Mouse (Mus musculus) left cerebral cortex, adult 2 months (tissue): ENCODE measurements around the gene Deaf1. TPM values are rescaled to one million over a fixed set of nuclear protein-coding genes. Genes with fewer than 3 reads are reported as not detected.

Experiments
- DNase-seq, 2 experiments: peaks; one replicate each; pipeline ENCODE4 v3.0.0; 2021 to 2022; ENCODE audit warnings: low spot score in 2 of 2, mixed read lengths in 1 of 2; ENCODE audit errors: extremely low spot score in 1 of 2
- H3K27ac ChIP-seq: fragments of 200-600 bp; 2 replicates; pipeline ENCODE4 v1.8.1; 2022
- H3K4me3 ChIP-seq: fragments of 200-600 bp; 2 replicates; pipeline ENCODE4 v1.8.1; 2022
- CTCF ChIP-seq: fragments of 200-600 bp; IDR thresholded peaks from 2 replicates; pipeline ENCODE4 v1.8.1; 2022; ENCODE audit warnings: antibody characterized with exemption, mild to moderate bottlenecking, moderate library complexity
- intact Hi-C: fragments of 180-260 bp; cut with DNase I; formaldehyde crosslinking; loops from one replicate; pipeline ENCODE4 v1.15.1; 2025
- long read RNA-seq, 2 experiments: library from polyadenylated mRNA; stranded (forward); transcript quantifications; one replicate each; pipeline ENCODE4 v2.0.0; 2021; ENCODE audit warnings: borderline mapping rate in 2 of 2
- total RNA-seq, 2 experiments: library from RNA; stranded (reverse); gene quantifications; 2 replicates each; pipeline ENCODE4 v1.2.3; 2021

Gene Deaf1
- total RNA-seq = 10 to 100 TPM; 63.1 to 63.8 TPM
- long read RNA-seq, experiment 1, transcript Deaf1-201 (12 exons, 2,135 nt) = major isoform, 53 of 93 reads
- long read RNA-seq, experiment 1, partial matches to known transcripts = 6 of 93 reads
- long read RNA-seq, experiment 1, other reads (novel, unspliced or antisense) = 34 of 93 reads
- long read RNA-seq, experiment 2, transcript Deaf1-201 (12 exons, 2,135 nt) = major isoform, 53 of 77 reads
- long read RNA-seq, experiment 2, partial matches to known transcripts = 0 of 77 reads
- long read RNA-seq, experiment 2, other reads (novel, unspliced or antisense) = 24 of 77 reads

DNA sequence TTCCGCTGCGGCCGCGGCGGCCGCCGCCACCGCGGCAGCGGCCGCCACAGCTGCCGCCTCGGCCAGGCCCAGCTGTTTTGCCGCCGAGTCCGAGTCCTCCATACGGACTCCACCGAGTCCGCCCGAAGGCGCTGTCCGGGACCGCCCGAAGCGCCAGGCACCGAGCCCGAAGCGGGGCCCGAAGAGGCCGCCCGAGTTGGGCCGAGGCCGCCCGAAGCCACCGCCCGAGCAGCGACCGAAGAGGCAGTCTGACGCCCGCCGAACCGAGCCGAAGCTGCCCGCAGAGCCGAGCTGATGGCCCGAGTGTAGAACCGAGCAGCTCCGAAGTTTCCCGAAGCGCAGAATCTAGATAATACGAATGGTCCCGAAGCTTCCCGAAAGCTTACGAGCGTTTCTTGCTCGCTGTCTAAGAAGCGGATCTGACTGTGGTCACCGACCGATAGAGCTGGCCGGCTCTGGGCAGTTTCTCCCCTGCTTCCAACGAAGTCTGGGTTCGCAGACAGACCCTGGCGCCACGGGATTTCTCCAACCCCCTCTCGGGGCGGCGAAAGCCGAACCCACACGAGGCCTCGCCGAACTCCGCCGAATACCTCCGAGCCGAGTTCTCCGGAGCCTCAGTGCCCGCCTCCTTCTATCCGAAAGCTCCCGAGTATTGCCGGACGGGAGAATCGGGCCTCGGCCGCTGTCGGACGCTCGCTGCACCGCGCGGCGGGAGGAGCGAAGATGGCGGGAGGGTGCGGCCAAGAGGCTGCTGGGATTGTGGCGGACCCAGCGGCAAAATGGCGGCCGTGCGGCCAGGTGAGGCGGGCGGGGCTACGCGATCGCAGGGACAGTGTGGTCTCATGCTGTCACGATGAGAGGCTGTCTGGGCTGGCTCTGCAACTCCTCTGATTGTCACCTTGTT, at the start of gene Deaf1, which contains the start of gene Tmem80:
Gene Deaf1, minus strand, starts transcription at position 222 of the 904 bp plus-strand sequence.
Gene Tmem80, plus strand, starts transcription at position 271 of the 904 bp plus-strand sequence.
- DNase-seq = peak; percentile 99 to 100
- intact Hi-C loops = loop anchor here (5.0 kb wide), 1 partner anchor 65 kb away; the partner anchor contains the start of gene Taldo1
- TF ChIP-seq CTCF = no peak
- Histone ChIP-seq H3K27ac (peak within 1 kb of the TSS; percentile 100), H3K4me3 (peak within 1 kb of the TSS; percentile 55)

DNA sequence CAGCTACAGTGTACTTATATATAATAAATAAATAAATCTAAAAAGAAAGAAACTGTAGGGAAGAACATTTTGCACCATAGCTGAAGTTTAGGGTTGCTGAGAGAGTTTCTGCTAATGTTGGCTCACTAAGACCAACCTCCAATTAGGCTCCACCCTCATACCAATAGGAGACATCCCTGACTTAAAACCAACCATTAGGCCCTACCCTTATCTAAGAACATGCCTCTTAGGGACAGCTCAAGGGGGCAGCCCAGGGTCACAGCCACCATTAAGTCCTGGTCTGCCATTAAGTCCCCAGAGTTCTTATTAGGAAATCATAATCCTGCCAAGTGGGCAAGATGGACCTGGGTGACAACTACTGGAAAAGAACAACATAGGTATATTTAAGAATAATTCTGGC, 46.9 kb upstream of the Deaf1 start:
- TF ChIP-seq CTCF = no peak
- DNase-seq = no peak
- intact Hi-C loops = no loop called here
- Histone ChIP-seq H3K4me3 (no peak overlapping the region), H3K27ac (no peak overlapping the region)

DNA sequence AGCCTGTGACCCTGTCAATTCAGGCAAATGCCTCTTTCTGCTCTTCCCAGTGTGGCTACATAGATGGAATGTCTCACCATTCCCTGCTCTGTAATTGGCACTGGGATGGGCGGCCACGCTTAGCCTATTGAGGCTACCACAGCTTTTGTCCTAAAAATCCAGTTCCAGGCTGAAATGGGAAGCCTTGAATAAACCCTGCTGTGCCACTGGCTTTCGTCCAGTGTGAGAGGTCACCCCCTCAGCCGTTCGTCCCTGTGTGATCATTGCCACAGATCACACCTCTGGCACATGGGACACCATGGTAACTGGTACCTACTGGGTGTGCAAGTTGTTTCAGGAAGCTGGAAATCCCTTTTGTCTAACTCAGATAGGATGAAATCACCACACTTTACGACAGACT, 46.1 kb upstream of the Deaf1 start:
- TF ChIP-seq CTCF = no peak
- H3K4me3 ChIP-seq = no peak overlapping the region
- intact Hi-C loops = no loop called here
- H3K27ac ChIP-seq = no peak overlapping the region
- no peak for DNase-seq

DNA sequence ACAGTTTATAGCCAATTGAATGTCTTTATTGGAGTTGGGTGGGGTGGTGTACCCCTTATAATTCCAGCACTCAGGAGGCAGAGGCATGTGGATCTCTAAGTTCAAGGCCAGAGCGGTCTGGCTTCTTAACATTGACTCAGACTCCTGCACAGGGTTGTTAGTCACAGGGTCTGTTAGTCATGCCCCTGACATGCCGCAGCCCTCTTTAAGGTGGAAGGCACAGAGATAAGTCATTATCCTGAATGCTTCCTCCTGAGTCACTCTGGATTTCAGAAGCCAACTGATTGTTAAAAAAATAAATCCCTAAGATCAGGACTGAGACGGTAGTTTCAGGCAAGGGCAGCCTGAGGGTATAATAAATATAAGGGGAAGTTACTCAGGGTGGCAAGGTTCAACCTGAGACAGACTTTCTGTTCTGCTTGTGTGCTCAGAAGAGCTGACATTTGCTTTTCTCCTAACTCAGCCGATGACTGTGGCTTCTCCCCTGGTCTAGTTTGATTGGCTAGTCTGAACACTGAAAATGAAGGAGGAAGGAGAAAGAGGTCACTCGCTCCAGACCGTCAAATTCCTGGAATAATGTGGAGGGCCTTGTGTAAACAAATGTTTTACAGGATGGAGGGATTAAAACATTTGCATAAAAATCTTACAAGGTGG, 44.6 kb upstream of the Deaf1 start:
- Histone ChIP-seq H3K27ac (no peak overlapping the region), H3K4me3 (no peak overlapping the region)
- TF ChIP-seq CTCF = no peak
- no peak for DNase-seq
- intact Hi-C loops = no loop called here

DNA sequence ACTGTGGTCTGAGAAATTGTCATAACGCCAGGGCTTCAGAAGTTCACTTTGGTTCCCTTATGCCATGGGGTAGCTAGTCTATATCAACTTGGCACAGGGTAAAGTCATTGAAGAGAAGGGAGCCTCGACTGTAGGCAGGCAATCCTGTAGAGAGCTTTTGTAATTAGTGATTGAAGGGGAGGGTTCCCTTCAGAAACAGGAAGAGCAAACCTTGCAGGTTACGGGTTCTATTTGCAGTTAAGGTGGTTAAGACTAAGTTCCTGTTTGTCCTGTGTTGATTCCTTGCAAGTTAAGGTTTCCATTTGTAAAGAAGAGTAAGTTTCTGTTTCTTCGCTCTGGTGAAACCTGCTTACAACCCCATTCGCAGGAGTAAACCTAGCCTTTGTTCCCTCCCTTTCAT, 42.4 kb upstream of the Deaf1 start:
- no peak overlapping the region for H3K4me3 ChIP-seq
- intact Hi-C loops = no loop called here
- DNase-seq = no peak
- no peak overlapping the region for H3K27ac ChIP-seq
- TF ChIP-seq CTCF = no peak

DNA sequence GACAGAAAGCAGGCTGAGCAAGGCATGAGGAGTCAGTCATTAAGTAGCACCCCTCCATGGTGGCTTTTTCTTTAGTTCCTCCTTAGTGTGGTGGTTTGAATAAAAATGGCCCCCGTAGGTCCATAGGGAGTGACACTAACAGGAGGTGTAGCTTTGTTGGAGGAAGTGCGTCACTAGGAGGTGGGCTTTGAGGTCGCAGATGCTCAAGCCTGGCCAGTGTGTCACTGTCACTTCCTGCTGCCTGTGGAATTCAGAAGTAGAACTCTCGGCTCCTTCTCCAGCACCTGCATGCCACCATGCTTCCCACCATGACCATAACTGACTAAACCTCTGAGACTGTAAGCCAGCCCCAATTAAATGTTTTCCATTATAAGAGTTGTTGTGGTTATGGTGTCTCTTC, 39.9 kb upstream of the Deaf1 start:
- no peak for TF ChIP-seq CTCF
- no peak overlapping the region for H3K27ac ChIP-seq
- DNase-seq = no peak
- intact Hi-C loops = no loop called here
- no peak overlapping the region for H3K4me3 ChIP-seq

DNA sequence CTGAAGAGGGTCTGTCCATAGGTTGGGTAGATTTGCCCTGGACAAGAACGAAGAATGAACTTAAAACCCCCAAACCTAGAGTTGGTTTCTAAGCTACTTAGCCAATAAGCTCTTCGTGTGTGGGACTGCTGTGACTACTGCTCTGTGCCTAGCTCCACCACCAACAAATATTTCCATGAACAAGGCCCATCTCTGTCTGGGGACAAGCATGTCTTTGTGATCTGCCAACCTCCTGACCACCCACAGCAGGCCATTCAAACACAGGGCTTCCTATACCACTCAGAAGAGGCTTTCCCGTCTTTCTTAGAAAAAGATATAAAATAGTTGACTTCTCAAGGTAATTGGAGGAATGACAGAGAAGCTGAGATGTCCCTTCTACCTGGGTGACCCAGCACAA, 37.6 kb upstream of the Deaf1 start:
- no peak for DNase-seq
- no peak overlapping the region for H3K4me3 ChIP-seq
- intact Hi-C loops = no loop called here
- no peak for TF ChIP-seq CTCF
- peak overlapping the region; percentile 72 for H3K27ac ChIP-seq

DNA sequence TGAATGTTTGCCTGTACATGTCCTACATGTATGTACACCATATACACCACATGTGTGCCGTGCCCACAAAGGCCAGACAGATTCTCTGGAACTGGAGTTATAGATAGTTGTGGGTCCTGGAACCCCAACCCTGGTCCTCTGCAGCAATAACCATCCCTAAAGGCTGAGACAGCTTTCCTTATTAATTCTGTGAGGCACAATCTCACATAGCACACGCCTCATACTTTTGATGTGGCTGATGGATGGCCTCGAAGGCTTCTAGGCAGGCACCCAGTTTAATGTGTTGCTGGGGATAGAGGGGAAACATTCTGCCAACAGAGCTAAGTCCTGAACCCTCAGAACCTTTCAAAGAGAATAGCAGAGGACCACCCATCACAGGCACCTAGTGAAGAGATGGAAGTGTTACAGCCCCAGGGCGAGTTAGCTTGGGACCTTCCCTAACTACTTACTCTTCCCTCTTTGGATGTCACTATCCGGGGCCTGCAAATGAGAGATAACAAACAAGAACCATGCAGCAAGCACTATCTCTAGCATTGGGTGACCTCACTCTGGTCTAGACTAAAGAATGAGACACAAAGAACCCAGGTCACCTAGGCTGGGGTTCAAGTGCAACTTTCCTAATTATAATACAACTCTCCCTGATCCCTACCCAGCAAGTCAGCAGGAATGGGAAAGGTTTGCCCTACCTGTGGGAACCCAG, 37.0 kb upstream of the Deaf1 start:
- Histone ChIP-seq H3K27ac (peak overlapping the region; percentile 72; the same call in 1 of the 2 replicates), H3K4me3 (0 out of 2 replicates have a peak overlapping the region, but pooled peaks have one; percentile 9)
- TF ChIP-seq CTCF = no peak
- DNase-seq = no peak
- intact Hi-C loops = loop anchor here (5.0 kb wide), 2 partner anchors 82 to 97 kb away; partner anchors contain the start of gene Irf7

DNA sequence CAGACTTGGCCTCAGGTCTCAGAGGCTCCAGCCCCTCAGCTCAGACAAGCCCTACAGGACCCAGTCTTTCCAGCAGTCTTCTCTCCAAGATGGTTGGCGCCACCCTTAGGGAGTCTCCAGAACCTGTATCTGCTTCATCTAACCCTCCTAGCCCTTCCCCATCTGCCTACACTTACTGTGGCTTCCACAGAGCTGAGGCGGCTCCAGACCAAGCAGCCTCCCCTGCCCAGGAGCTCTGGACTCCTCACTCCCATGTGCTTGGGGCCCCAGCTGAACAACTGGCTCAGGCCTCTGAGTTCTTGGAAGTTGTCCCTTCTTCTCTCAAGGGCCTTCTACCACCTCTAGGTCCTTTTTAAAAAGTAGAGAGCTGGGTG, 36.2 kb upstream of the Deaf1 start:
- Histone ChIP-seq H3K4me3 (no peak overlapping the region), H3K27ac (peak overlapping the region; percentile 72; the same call in 1 of the 2 replicates)
- no peak for DNase-seq
- intact Hi-C loops = loop anchor here (2.0 to 5.0 kb wide), 3 partner anchors 81 to 135 kb away; partner anchors contain the start of genes Irf7 and Phrf1
- TF ChIP-seq CTCF = no peak

DNA sequence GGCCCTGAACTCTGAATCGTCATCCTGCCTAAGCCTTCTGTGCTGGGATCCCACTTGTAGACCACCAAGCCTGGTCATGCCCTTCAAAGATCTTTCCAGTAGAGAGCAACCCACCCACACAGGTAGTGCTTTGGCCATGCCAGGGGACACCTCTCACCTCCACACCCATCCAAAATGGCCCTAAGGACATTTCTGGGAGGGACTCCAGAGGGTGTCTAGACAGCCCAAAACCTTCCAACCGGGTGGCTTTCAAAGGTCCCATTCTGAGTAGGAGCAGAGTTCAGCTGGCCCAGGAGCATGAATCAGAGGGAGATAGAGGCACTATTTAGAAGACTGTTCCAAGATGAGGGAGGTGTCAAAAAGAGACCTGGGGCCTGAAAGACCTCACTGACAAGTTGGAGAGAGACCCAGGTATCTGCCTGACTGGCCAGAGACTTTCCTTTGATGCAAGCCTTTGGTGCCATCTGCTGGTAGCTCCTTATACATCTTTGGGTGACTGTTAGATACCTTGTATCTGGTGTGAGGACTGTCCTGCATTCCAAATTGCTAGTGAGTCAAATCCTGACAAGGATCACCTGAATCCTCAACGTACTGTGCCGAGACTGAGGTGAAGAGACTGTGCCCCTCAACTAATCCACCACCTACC, 35.7 kb upstream of the Deaf1 start:
- peak; percentile 83 for TF ChIP-seq CTCF

More for the DNA sequence above, 35.7 kb upstream of the Deaf1 start:
- DNase-seq = peak; percentile 68 to 73
- Histone ChIP-seq H3K27ac (no peak overlapping the region), H3K4me3 (no peak overlapping the region)
- intact Hi-C loops = loop anchor here (2.0 to 5.0 kb wide), 3 partner anchors 81 to 134 kb away; partner anchors contain the start of genes Irf7 and Phrf1
